Mouse (Mus musculus) testis, adult 2 months (tissue): ENCODE results near the gene A830005F24Rik.

Experiments
- CTCF ChIP-seq: fragments of 200-500 bp; IDR thresholded peaks from 2 replicates; pipeline ENCODE4 v1.5.1; 2012; ENCODE audit warnings: low read depth, mild to moderate bottlenecking, inconsistent platforms, low read length, moderate library complexity; ENCODE audit not compliant: control insufficient read depth, insufficient read depth, insufficient replicate concordance
- POLR2A ChIP-seq: fragments of 200-500 bp; IDR thresholded peaks from 2 replicates; pipeline ENCODE4 v1.6.1; 2012; ENCODE audit warnings: low read depth, mild to moderate bottlenecking, inconsistent platforms, low read length, moderate library complexity; ENCODE audit not compliant: control insufficient read depth

DNA sequence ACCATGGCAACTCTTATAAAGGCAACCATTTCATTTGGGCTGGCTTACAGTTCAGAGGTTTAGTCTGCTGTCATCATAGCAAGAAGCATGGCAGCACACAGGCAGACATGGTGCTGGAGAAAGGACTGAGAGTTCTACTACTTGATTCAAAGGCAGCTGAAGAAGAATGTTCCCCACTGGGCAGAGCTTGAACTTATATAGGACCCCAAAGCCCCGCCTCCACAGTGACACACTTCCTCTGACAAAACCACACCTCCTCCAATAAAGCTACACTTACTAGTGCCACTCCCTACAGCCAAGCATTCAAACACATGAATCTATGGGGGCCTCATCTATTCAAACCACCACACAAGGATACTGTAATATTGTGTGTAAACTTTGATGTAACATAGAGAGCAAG, 41.2 kb downstream of the A830005F24Rik start:
- TF ChIP-seq POLR2A (no peak), CTCF (no peak)
